Mouse (Mus musculus) WW6 (cell line): ENCODE results near the gene Plekha8.

ENCODE experiments used
- DNase-seq: peaks from one replicate; pipeline ENCODE4 v3.0.0-alpha.2; 2013; ENCODE audit warnings: low read depth, low spot score

The Plekha8 gene

DNA sequence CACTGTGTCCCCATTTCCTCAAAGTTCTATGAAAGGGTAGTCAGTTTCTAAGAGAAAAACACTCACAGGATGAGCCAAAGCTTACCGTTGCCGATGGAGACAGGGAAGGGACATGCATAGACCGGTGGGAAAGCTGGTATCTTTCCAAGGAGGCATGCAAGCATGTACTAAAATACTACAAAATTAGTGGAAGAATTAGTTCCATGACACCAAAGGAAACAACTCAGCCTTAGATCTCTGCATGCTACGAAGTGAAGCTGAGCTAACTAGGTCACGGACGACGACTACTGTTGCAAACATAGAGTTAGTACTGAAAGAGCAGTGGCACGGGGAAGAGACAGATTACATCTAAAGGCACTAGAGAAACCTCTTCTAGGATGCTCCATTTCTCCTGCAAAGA is 8.0 kb upstream of the Plekha8 start:
- DNase-seq, result no peak

DNA sequence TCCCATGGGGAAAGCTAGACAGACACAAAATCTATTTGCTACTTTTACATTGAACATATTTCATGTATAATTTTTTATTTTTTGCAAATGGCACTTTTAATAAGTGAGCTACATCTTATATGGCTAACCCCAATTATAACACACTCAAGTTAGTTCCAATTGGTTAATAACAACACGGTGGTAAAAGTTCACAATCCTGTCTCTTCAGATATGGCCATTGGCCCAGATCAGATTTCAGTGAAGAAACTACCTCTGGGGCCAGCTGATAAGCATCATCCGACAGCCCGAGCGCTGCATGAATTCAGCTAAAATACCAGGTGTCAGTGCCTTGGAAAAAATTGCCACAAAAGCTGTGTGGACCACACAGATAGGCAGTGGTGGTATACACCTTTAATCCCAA is 7.2 kb upstream of the Plekha8 start:
- no peak for DNase-seq

DNA sequence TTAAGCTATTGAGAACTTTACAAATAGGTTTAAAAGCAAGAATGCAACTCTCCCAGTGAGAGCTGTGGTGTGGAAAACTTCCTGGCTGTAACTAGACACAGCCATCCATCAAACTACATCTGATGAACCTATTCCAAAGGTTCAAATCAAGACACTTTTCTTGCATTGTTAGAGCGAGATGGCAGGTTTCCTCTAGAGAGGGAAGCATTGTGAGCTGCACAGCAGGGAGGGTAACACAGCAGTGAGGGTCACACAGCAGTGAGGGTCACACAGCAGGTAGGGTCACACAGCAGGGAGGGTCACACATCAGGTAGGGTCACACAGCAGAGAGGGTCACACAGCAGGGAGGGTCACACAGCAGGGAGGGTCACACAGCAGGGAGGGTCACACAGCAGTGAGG is 6.7 kb upstream of the Plekha8 start:
- DNase-seq, result no peak

DNA sequence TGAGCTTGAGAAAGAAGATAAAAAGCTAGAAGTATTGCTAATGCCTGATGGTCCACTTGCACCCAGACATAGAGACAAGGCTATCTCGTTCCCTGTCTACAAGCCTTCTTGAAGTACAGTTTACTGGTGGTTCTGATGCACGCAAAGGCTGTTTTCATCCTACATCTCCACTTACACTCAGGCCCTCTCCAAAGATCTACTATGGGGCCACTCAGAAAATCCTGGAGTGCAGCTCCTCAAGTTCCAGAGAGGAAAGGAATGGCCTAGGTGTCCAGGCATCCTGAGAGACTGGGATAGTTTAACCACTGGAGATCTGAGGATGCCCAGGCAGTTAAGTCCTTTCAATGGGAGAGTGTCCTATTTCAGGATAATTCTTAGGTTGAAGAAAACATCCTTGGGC is 4.2 kb upstream of the Plekha8 start:
- DNase-seq, result no peak

DNA sequence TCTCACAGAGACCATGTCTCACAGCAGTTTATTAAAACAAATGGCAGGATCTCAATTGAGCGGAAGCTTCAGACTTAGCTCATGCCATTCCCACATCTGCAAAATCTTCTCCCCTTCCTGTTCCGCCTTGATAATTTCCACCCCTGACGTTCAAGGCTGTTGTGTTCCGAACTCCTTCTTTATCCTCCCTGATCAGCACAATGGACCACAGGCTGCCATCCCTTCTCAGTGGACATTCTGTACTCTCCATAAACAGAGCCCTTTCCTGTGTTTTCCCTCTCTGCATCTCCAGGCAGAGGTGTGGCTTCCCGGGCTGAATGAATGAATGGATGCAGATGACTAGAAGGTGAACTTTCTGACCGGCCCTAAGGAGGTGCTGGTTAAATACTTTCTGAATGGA is 3.1 kb upstream of the Plekha8 start:
- no peak for DNase-seq

DNA sequence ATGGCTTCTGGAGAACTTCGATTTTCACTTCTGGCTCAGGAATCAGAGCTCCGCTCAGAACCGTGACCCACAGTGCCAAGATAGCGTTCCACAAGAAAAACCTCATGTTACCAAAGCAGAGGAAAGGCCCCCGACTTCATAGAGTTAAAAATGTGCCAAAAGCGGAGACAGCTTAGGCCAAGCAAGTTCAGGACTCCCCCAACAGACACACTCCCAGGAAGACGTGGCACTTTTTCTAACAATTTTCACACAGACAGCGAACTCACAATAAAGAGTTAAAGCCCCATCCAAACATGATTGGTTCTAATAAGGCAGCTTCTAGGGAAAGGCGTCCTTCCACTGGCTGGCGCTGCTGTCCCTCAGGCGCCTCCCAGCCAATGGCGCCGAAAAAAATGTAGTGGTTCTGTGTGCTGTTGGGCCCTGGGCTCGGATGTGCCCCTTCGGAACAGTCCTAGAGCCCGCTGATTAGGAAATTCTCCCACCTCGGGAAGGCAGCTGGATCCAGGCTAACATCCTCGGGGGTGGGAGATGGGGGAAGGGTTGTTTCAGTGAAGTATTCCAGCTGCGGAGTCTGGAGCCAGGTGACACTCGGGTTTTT is 1.9 kb upstream of the Plekha8 start:
- DNase-seq, result peak; percentile 56

DNA sequence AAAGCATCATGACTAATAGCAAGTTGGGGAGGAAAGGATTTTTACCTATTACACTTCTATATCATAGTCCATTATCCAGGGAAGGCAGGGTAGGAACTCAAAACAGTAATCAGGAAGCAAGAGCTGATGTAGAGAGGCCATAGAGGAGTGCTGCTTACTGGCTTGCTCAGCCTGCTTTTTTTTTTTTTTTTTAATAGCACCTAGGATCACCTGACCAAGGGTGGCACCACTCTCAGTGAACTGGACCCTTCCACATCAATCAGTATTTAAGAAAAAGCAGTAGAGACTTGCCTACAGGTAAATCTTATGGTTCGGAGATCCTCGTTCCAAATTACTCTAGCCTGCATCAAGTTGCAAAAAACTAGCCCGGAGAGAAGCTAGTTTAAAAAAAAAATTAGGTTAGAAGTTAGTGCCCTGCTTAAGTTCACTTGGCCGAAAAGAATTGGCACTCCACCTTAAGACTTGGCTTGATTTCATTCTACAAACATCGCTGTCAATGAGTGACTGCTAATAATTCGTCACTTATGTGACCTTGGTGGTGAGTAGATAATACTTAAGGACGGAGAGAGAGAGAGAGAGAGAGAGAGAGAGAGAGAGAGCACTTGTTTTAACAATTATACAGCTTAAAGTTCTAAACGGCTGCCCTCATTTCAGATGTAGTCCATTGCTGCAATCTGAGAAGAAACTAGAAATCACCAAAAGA is 994 bp upstream of the Plekha8 start:
- DNase-seq, result no peak

DNA sequence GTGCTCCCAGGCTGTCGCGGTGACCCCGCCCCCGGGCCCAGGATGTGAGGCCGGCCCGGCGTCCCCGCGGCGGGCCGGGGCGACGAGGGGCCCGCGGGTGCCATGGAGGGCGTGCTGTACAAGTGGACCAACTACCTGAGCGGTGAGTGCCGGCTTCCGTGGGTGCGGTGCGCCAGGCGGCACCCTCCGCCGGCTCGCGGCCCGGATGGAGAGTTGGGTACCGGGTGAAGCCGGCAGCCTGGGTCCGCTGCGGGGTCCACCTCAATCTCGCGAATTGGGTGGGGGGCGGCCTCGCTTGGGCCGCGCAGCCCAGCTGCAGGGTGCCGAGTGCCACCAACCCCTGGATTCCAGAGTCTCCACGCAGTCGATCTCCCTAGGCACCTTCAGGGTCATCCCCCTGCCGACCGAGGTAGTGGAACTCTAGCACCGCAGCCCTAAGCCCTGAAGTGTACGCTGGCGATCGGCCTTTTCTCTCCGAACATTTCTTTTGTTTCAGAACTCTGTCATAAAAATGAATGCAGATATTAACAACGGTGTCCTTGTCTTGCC is 493 bp downstream of the Plekha8 start:
- no peak for DNase-seq

DNA sequence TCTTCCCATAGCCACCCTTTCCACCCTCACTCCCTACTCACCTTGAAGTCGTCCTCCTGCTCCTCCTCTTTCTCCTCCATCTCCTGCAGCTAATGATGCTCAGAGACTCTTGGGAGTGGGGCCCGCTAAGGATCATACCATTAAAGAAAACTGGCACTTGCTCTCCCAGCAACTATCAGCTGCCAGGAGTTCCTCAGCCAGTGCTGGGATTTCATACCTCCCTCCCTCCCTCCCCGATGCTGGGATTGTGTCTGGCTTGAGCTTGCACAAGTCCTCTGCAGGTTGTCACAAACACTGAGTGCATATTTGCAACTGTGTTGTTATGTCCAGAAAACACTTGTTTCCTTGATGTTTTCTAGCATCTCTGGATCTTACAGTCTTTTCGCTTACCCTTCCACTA is 2.3 kb downstream of the Plekha8 start, which contains the start of gene Fkbp14:
Fkbp14 (minus strand) TSS at position 101 of the 400 bp plus-strand sequence.
- no peak for DNase-seq

DNA sequence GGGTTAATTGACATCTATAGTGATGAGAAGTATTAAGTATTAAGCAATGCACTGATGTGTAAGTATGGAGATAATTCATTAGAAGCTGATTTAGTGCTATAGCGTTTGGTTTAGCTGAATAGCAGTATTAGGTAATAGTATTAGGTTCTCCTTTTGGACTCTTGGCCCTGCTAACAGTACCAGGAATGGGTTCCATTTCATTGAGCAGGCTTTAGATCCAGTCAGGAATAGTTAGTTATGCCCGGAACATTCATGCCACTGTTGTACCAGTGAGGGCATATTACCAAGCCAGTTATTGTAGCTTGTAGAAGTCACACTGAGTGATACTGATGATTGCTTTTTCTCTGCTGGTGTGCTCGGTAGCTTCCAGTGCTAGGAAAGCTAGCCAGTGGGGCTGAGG is 2.8 kb downstream of the Plekha8 start:
- no peak for DNase-seq

DNA sequence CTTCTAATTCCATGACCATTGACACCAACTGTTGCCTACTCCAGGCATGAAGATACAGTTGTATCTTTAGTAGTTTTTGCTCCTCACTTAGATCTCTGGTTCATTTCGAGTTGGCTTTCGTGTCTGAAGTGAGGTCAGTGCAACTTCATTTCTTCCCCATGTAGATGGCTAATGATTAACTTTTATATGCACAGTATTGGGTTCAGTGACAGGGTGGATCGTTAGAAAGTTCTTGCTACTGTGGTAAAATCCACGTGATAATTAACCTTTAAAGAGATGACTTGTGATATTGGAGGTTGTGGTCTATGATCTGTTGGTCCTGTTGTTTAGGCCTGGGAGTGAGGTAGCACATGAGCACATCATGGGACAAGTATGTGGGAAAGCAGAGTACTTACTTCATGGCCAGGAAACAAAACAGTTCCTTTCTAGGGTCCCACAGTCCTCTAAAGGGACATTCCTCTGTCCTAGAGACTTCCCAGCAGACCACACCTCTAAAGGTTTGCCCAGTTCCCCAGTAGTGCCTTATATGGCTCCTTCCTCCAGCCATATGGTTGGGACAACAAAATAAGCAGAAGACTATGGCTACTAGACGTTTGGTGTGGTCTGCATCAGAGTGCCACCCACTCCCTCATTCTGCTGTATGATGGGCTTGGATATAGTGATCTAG is 5.9 kb downstream of the Plekha8 start:
- DNase-seq, result no peak

DNA sequence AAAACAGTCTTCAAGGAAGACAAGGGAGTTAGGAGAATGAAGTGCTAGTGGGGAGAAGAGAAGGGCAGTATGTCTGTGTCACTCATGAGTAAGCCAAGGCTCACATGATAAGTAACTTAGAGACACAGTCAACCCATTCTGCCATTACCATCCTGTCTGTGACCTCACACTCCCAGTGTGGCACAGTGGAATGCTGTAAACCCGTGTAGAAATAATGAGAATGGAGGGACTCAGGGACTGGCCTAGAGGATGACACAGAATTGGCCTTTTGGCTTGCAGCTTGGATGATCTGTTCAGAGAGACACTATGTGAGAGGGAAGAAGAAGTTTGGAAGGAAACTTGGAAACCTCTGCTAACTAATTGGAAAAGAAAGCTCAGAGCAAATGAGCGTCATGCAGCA is 8.0 kb downstream of the Plekha8 start:
- DNase-seq, result no peak

DNA sequence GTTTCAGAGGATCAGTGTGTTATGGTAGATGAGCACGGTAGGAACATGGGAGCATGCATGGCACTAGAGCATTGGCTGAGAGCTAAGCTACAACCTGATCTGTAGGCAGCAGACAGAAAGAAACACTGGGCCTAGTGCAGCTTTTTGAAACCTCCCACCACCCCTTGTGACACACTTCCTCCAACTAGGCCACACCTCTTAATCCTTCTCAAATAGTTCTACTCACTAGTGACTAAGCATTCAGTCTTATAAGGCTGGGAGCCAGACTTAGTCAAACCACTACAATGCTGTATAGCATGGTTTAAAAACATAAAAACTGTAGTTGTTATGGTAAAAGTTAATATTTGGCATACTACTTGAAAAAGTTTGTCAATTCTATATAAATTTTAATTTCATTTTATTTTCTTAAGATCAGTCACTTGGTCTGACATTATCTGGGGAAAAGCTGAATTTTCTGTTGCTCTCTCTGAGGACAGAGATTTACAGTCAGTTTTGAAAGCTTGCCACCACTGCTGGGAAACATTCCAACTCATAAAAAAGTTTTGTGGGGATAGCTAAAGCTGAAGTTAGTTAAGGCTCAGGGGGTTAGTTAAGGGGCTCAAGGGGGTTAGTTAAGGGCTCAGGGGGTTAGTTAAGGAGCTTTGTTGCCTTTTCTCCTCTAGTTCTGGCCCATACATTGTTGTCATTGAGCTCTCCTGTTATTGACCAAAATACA is 9.2 kb downstream of the Plekha8 start:
- DNase-seq, result no peak

DNA sequence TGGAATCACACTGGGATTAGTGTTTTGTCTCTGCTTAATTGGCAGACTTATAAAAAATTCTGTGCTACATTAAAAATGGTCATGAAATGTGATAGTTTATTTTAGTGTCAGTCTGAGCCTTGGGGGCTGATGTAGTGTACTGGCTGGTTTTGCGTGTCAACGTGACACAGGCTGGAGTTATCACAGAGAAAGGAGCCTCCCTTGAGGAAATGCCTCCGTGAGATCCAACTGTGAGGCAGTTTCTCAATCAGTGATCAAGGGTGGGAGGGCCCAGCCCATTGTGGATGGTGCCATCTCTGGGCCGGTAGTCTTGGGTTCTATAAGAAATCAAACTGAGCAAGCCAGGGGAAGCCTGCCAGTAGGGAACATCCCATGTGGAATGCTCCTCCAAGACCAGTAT is 11.3 kb downstream of the Plekha8 start:
- DNase-seq, result no peak

DNA sequence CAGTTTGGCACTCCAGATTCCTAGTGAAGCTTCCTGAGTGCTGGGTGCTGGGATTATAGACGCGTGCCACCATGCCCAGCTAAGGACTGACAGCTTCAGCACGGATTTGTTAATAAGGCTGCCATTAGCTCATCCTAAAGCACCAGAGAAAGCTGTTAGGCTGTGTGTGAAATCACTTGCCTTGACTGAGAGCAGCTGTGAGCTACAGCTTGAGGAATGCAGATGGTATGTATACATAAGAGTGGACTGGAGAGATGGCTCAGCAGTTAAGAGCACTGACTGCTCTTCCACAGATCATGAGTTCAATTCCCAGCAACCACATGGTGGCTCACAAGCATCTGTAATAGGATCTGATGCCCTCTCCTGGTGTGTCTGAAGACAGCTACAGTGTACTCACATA is 22.5 kb downstream of the Plekha8 start:
- no peak for DNase-seq

DNA sequence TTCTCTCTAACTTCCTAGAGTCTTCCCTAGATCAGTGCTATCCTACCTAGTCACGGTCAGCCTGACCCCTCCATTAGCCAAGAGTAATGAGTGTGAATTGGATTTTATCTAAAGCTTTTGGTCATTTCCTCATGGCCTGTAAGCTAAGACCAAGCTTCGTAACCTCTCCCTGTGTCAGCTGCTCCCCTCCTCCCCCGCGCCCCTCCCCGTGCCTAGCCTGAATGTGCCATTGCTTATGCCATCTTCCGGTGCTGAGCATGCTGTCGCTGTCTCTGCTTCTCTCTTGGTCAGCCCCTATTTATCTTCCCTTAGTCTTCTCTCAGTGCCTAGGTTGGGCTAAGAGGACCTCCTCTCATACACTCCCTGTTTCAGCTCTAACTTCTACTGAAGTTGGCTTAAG is 24.6 kb downstream of the Plekha8 start:
- no peak for DNase-seq

DNA sequence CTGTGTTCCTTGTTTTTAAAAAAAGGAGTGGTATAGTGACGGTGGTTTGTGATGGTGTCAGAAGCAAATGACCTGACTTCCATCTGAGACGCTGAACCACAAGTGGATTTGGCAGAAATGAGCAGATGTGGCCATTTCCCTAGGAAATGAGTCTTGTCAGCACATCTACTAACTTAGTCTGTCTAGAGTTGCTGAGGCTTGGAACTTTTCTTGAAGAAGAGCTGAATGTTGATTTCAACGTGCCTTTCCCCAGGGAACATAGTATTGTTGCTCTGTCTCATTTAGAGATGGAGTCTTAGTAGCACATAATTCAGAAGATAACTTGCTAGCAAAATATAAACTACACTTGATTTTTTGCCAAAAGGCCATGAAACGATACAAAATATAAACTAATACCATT is 25.4 kb downstream of the Plekha8 start:
- DNase-seq, result no peak

DNA sequence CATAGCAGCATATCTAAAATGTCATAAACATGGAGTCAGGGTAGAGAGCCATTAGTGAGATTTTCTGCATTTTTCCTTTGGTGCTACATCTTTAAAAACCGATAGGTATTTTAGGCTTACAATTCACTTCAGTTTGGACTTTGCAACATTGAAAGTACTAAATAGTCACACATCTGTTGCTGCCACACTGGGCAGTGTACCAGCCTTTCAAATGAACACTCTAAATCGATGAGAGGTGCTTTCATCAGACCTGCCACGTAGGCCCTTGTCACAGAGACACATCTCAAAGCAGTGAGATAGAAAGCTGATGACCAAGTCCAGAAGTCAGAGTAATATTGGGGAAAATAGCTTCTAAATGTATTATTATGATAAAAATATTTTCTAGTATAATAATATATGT is 33.5 kb downstream of the Plekha8 start:
- DNase-seq, result no peak

DNA sequence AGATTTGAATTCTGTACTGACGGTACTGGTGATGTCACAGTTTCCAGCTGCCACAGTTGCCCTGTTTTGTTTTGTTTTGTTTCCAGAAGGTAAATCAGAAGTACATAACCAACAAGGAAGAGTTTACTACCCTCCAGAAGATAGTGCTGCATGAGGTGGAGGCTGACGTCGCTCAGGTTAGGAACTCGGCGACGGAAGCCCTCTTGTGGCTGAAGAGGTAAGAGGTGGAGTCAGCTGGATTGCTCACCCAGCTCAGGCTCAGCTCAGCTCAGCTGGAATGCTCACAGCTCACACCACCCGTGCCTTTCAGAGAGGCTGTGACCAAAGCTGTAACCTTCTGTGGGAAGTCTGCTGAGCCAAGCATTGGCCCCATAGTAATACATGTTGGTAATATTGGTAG is 34.8 kb downstream of the Plekha8 start:
- peak; percentile 3 for DNase-seq

DNA sequence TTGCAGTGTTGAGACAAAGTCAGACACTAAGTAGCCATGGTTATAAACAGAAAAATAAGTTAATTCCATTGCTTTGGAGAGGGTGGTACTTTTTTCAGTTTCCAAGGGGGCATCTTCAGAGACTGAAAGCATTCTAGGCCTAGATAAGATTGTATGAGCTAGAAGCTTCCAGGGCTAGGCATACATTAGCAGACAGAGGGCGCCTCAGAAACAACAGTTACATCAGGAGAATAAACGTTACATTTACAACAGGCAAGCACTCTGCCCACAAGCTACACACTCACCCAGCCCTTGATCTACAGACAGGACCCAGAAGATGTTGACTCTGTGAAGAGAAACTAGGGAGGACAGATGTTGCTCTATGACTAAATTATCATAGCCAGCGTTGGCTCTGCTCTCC is 36.6 kb downstream of the Plekha8 start:
- DNase-seq, result no peak

DNA sequence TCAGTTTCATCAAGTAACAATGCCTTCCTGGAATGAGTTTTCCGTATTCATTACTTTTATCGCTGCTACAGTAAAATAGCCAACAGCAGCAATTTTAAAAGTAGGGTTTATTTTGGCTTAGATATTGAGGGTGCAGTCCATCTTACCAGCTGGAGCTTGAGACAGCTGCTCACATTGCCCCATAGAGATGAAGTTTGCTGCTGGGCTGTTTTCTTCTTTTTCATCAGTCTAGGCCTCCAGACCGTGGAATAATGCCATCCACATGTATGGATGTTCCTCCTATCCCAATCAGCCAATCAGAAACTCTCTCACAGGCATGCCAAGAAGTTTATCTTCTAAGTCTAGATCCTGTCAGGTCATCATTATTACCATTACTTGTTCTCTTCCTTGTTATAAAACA is 45.0 kb downstream of the Plekha8 start:
- DNase-seq, result no peak

DNA sequence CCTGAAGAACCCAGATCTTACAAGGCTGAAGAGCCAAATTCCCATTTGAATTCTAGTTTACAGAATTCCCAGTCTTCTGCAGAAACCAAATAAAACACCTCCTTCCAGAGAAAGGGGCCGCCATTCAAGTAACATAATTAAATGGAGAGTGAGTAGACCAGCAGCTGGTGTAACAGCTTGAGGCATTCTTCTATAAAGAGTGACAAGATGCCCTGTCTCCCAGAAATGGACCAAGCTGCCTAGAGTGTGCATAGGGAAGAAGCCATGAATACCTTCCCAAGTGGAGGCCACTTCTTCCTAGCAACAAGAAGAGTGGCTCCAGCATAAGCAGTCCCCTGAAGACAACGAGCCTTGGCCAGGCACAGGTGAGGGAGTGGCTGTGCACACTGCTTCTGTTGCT is 47.0 kb downstream of the Plekha8 start:
- DNase-seq, result no peak
